Mouse (Mus musculus) megakaryocyte, embryonic 14.5 days (primary cell): Measurements from ENCODE around the gene Grk5.

ENCODE experiments used
- FLI1 ChIP-seq: IDR thresholded peaks from 2 replicates; pipeline ENCODE4 v1.6.1; 2012; ENCODE audit warnings: low read length, inconsistent platforms, mixed read lengths
- GATA1 ChIP-seq: IDR thresholded peaks from 3 replicates; pipeline ENCODE4 v1.6.1; 2012; ENCODE audit warnings: mixed read lengths, low read length, inconsistent platforms, borderline replicate concordance

GRCm38 (mm10) chr19:60891123-60891470, 1.5 kb downstream of the Grk5 start:
- TF ChIP-seq GATA1, result no peak
- TF ChIP-seq FLI1, result no peak
